Mouse (Mus musculus) T-cell, adult 2 months (primary cell): ENCODE results near the gene Sowaha.
A peak's percentile ranks its signal among the peaks of the same experiment; 100 is the strongest.

Experiments used
- DNase-seq: peaks from one replicate; pipeline ENCODE4 v3.0.0; 2022; ENCODE audit warnings: low spot score

Sowaha gene

DNA sequence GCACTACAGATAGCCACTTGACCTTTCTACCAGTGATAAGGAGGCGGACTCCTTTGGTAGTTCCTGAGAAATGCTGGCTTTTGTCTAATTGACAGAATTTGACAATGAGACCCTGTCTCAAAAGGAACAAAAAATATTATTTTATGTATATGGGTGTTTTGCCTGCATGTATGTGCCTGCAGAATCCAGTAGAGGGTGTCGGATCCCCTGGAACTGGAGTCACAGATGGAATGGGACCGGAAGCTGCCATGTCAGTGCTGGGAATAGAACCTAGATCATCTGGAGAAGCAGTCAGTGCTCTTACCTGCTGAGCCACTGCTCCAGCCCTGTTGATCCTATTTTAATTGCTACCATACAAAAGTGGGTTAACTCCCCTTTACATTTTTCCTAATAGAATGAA is 7.4 kb downstream of the Sowaha start:
- no peak for DNase-seq

DNA sequence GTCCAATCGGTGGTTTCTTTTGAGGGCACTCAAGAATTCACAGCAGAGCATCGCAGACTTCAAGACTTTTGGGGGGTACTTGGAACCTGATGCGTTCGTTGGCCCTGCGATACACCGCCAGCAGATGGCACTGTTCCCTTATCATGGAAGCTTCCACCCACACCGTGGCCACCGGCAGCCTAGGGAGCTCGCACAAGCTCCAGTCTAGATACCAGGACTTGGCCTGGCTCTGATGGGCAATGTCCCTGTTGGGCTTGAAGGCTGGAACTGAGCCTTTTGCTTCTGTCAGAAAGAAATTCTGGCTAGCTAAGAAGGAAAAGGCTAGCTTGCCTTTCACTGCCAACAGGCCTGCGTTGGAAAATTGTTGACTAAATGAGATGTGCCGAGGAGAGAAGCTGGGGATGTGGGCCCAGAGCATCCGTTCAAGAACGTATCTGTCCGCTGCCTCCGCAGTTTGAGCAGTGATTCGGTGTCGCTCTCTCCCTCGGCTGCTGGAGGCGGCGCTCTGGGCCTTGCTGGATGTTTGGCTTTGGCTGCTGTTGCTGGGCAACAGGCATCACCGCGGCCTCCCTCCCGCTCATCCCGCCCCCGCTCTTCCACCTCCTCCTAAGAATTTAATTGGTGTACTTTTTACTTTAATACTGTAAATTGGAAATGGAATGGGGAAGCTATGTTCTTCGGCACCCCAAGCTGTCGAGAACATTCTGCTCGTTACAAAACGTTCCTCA is 9.9 kb downstream of the Sowaha start, which contains the start of gene Gm9837:
Gene Gm9837, minus strand, starts transcription at position 512 of the 728 bp plus-strand sequence.
- peak; percentile 80 for DNase-seq

DNA sequence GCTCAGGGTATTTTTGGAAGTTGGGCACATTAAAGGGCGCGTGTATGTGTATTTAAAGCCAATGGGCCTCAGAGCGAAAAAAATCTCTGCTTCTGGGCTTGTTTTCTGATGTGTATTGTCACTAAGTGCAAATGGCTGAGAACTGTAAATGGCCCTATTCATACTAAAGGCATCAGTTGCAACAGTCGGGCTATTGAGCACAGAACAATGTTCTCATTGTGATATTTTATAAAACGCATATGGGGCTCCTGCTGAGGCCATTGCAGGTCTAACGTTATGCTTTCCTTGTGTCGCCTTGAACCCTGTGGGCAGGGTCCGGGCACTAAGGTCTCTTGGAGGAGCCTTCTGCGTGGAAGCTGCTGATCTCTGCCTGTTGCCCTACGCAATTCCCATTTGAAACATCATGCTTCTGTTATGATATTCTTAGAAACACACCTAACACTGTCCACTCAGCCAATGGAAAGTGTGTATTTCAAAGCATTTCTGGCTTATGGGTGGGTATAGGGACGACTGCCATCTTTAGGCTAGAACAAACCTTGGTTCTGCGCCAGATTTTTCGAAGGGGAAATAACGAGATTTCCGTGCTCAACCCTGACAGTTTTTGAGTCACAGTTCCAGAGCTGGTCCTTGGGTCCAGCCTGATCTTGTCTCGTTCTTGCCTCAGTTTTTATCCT is 10.6 kb downstream of the Sowaha start:
- DNase-seq = no peak

DNA sequence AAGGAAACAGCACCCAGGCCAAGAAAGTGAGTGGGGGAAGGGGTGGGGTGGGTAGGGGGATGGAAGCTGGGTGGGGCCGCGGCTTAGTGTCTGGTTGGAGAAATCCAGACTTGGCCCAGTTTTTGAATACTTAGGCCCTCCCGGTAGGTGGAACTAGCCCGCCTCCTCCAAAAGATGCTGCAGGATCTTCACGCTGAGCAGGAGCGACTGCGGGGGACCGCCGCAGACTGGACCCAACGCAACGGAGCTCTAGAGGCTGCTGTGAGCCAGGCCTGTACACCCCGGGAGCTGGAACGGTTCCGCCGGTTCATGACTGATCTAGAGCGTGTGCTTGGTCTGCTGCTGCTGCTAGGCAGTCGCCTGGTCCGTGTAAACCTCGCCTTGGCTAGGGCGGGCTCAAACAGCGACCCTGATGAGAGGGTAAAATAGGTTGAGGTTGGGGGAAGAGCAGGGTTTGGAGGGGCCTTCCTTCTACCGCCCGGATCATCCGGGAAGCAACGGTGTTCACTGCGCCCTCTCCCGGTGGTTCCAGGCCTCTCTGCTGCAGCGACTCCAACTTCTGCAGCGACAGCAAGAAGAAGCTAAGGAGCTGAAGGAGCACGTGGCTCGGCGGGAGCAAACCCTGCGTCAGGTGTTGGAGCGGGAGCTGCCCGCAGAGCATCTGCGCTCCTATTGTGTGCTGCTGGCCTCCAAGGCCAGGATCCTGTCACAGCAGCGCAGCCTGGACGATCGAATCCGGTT is 13.7 kb downstream of the Sowaha start:
- DNase-seq = no peak

DNA sequence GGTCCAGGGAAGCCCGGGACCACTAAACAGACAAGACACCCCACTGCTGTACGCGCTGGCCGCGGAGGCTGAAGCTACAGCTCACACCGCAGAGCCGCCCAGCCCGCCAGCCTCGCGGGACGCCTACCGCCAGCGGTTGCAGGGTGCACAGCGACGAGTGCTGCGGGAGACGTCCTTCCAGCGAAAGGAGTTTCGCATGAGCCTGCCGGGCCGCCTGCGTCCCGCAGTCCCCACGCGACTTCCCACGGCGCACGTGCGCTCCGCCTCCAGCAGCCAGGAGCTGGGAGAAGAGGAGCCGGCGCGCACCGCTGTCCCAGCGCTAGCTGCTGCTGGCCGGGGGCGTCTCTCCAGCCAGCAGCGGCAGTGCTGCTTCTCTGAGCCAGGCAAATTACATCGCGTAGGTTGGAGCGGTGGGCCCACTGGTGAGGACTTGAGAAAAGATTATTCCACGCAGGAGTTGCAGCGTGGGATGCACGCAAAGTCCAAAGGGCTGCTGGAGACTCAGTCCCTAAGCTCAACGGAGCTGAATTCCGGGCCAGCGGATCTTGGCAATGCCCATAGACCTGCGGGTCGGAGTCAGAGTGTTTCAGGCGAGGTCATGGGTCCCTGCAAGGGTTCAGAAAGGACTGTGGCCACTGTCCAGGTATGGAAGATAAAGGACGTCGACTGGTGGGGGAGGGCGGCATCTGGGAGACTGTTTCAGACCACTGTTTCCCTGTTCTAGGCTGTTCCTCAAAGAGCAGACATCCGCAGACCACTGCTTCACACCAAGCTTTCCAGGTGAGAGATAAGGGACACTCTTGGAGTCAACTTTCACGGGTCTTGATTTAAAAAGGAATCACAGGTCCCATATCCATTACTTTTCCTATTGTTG is 16.3 kb downstream of the Sowaha start:
- DNase-seq = no peak

DNA sequence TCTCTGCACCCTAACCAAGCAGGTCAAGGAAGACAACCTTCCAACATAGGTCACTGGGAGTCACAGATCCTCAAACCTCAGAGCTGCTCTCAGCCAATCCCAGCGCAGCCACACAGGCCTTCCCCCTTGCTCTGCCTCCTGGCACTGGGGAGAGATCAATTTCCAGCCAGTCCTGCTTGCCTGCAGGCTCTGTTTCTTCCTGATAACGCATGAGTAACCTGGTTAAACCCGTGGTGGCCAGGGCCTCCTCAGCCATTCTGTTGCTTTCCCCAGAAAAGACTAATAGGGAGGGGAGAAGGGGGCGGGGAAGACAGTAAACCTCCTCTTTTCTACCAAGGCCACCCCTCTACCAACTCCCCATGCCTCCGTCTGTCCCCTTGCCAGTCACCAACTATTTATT is 18.3 kb downstream of the Sowaha start:
- no peak for DNase-seq

DNA sequence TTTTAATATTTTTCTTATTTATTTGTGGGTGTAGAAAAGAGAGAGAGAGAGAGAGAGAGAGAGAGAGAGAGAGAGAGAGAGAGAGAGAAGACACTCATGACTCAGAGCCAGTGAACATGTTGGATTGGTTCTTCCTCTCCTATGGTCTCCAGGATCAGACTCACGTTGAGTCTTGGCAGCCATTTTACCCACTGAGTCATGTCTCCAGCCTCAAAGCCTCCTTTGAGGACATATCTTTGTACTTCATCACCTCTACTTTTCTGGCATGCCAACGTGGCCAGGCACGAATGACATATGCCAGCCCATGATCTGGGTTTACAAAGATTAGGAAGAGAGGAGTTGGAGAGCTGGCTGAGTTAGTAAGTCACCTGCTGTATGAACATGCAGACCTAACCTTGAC is 19.9 kb downstream of the Sowaha start:
- no peak for DNase-seq

DNA sequence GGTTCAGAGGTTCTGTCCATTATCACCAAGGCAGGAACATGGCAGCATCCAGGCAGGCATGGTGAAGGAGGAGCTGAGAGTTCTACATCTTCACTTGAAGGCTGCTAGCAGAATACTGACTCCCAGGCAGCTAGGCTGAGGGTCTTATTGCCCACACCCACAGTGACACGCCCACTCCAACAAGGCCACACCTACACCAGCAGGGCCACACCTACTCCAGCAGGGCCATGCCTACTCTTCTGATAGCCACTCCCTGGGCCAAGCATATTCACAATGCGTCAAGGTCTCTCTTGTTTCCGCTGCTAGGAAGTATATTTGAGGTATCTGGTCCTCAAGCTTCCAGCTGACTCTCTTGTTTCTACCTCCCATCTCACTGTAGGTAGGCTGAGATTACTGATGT is 21.1 kb downstream of the Sowaha start:
- DNase-seq = no peak

DNA sequence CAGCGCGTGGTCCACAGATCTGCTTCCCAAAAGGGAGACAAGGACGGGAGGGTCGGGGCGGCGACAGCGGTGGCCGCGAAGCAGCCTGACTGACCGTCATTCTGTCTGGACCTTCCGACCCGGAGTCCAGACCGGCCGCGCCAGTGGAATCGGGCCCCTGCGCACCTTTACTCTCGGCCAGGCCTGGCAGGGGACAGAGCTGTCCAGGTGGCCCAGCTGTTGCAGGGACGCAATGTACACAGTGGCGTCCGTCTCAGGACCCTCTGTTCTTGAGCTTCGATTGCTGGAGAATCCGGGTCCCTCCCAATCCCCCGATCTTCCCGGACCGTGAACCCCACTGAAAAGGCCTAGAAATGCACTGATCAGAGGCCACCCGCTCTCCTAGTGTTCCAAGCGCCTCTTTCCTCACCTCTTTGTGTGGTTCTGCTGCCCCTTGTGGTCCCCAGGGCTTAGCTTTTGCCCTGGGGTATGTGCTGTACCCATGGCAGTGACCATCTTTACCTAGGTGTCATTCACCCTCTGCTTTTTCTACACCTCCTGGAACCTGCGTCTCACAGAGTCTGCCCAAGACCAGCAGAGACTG is 22.6 kb downstream of the Sowaha start:
- DNase-seq = no peak

DNA sequence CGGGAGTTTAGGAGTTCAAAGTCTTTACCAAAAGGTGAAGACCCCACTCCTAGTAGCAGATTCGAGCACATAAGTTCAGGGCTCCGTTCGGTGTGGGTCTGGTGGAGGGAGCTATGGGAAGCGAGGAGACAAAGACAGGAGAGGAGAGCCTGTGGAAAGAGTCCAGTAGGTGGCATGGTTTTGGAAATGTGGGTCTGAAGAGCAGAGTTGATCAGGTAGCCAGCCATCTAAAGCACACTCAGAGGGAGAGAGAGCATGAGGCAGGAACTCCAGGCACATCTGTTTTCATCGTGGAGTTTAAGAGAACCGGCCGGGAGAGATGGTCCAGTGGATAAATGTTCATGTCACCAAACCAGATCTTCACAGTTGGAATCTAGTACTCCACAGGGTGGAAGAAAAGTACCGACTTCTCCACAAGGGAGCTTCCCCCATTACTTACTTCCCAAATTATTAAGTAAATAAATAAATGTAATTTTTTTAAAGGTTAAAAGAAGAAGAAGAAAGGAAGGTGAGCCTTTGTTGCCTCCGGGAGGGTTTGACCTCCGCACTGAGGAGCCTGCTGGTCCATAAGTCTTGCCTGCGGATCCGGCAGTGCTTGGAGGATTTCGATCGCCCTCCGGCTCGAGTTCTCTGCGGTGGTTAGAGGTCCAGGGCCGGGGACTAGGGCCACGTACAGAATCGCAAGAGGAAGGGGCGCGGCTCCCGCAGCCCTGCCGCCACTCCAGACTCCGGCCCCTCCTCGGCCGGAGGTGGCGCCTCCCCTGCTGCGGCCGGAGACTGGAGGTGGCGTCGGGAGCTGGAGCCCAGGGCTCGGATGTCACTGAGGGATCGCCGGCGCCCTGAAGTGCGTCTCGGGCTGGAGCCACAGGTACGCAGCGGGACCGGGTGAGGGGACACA is 23.4 kb downstream of the Sowaha start, which contains the start of the genes Gm10447 and Shroom1:
Gene Gm10447, minus strand, starts transcription at position 637 of the 898 bp plus-strand sequence.
Gene Shroom1, plus strand, starts transcription at position 732 of the 898 bp plus-strand sequence.
- no peak for DNase-seq

DNA sequence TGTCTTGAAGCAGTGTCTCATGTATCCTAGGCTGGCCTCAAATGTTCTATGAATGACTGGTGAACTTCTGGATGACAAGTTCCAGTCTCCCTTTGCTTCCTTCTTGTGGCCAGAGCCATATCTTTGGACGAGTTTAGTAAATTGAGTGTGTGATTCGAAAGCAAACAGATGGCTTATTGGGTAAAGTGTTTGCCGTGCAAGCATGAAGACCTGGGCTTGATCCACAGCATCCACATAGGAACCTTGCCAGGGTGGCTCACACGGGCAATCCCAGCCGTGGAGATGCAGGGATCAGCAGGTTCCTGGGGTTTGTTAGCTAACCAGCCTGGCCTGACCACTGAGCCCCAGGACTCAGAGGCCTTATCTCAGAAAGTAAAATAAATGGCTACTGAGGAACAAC is 27.0 kb downstream of the Sowaha start:
- DNase-seq = no peak

DNA sequence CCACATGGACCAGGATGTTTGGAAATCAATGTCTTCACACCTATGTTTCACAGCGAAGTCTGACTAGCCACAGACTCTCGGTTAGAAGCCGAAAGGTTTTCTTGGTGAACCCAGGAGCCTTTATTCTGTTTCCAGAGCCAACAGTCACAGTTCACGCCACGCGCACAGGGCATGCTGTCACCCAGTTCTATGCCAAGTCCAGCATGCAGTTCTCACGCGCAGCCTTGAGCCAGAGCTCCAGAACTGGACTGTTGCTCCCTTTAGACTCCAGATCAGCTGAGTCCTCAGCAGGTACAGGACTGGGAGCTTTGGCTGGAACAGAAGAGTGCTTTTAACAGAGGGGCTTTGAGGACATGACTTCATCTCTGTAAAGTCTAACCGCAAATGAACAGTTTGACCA is 27.7 kb downstream of the Sowaha start:
- no peak for DNase-seq

DNA sequence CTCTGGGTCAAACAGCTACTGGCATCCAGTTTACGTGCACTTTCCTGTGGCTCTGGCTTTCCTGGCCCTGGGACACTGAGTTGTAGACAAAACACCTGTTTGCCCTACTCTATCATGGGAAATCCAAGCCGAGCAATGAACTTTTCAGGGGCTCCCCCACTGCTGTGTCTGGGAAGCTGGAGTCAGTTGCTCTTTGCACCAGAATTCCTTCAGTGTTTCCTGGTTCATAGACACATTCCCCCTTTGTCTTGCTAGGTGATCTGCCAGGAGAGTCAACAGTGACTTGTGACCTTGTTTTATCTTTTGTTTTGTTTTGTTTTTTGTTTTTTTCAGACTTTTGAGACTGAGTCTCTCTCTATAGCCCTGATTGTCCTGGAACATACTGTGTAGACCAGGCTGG is 28.7 kb downstream of the Sowaha start:
- no peak for DNase-seq

DNA sequence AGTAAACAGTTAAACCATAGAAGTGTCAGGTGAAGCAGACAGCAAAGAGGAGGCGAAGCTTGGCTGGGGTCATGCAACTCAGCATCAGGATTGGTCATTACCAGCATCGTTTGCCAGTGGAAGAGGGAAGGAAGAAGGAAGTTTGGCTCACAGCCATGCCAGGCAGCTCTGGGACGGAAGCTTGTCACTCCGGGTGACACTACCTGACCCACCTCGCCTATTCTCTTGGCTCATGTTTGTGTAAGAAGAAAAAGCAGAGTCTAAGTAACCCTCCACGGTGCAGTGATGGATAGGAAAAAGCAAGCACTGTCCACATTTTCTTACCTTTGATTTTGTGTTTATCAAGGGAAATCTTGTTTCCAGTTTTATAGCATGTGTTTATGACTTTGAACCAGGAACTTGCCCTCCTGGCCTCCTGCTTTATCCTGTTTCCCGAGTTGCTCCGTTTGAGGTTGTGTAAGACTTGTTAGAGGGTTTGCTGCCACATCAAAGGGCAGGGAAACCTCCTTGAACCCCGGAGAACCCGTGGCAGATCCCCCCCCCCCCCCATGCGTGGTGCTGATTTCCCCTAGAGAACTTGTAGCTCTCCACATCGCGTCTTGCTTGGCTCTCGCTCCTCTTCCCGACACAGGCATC is 29.9 kb downstream of the Sowaha start:
- peak; percentile 34 for DNase-seq

DNA sequence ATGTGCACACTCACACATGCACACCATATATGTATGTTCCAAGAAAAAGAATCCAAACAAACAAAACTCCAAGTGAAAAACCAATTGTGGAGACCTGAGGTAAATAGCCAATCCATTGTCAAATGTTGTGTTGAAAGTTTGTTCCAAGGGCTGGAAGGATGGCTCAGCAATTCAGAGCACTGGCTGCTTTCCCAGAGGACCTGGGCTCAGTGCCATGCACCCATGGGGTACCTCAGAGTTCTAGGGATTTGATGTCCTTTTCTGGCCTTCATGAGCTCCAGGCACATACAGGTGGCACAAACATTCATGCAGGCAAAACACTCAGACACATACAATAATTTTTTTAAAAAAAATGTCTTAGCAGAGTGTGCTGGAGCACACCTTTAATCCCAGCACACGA is 31.5 kb downstream of the Sowaha start:
- no peak for DNase-seq

DNA sequence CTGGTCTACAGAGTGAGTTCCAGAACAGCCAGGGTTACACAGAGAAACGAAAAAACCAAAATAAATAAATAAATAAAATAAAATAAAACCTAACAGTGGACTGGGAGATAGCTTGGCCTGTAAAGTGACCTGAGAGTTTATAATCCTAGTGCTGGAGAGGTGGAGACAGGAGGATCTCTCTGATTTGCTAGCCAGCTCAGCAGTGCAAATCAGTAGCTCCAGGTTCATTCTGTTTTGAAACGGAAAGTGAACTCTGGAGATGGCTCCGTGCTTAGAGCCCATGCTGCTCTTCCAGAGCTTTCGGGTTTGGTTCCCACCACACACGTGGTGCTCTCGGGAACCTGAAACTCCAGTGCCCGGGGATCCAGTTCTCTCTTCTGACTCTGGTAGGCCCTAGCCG is 32.1 kb downstream of the Sowaha start:
- DNase-seq = no peak

DNA sequence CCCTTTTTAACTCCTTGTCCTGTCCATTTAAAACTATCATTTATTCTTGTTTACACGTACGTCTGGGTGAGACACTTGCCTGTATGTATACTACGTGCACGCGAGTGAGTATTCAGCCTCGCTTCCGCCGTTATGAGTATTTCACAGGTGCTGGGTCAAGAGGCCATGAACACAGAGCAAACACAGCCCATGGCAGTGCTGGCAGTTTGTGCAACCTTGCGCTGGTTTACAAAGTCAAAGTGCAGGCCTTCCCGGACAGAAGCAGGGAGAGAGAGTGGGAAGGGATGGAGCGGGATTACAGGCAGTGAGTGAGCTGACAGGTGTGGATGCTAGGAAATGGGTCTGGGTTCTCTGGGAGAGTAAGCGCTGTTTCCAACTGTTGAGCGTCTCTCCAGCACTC is 33.9 kb downstream of the Sowaha start:
- DNase-seq = no peak

DNA sequence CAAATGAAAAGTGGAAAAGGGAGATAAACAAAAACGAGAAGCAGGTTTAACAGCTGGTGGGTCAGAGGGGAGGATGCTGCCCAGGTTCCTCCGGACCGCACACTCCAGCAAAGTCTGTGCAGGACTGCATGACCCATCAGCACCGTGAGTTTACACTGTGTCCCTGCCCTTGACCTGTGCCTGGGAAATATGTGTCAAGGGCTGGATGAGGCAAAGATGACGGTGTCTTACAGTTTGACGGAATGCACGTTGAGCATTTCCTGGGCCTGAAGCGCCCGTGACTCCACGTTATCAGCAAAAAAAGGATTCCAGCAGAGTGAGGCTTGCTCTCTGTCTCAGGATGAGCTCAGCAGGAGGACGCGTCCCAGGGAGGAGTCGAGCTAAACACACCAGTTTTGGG is 34.5 kb downstream of the Sowaha start:
- DNase-seq = no peak

DNA sequence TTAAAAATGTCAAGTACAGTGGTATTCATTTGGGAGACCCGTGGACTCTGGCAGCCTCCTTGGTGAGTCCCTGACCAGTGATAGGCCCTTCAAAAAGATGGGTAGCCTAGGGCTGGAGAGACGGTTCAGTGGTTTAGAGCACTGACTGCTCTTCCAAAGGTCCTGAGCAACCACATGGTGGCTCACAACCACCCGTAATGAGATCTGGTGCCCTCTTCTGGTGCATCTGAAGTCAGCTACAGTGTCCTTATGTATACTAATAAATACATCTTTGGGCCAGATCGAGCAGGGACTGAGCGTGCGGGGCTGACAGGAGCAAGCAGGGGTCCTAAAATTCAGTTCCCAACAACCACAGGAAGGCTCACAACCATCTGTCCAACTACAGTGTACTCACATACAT is 36.2 kb downstream of the Sowaha start:
- DNase-seq = peak; percentile 56

DNA sequence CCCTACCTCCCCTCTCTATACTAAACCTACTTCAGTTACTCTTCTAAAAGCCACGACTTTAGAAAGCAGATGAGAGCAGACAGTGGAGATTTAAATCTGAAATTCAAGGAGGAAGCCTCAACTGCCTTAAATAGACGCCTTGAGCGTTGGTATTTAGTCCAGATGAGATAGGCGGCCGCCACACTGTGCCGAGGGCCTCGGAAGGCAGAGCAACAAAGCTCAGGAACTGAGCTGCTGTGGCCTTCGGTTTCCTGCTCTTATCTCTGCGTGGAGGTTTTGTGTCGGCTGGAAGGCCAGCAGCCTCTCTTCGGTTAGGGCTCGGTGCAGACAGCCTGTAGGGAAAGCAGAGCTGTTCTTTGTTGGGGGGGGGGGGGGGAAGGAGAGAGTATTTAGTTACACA is 38.2 kb downstream of the Sowaha start:
- DNase-seq = peak; percentile 37
